Comparison of ENCODE assay signal across 9 mouse cellular contexts in the genomic region with DNA sequence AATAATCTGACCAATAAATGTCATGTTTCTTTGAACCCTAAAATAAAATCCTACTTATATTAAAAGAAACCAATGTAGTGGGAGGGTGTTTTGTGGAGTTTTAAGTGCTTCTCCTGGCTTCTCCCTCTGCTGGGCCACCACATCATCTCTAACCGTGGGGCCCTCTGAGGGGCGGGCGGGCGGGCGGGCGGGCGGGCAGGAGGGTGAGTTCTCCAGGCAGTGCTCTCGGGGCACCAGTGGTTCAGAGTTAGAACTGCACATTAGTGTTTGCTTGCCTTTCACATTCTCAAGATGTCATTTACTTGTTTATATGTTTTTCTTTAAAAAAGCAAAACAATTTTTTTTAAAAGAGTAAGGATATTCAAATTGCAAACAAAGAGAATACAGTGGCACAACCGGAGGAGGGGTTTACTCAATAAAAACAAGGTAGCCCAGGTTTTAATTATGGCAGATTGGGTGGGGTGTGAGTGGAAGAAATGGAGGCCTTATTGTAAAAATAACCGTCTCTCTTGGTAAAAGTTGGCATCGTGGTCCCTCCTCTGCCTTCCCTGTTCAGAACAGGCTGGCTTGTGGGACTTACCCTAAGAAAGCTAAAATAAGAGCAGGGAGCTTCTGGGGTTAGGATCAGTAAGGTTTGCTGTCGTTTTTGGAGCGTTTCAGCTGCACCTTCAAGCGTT.
A peak's percentile ranks its signal among the peaks of the same experiment; 100 is the strongest.
DNase-seq lines count a peak whose midpoint lies in the region; ATAC-seq and TF ChIP-seq lines count a peak whose summit lies in the region.
"Had no signal": no experiment of that assay in that cellular context is flagged by ENCODE, and none has a peak within 500 bp of the region (broad histone marks: within the 10 kb centered on the region; RNA-seq: fewer than 3 reads in every experiment).

No protein-coding gene starts in this region.

- DNase-seq in left cerebral cortex, adult 18-20 months (ENCODE audit: low spot score in 2 of 2), result no peak

- H3K27me3 ChIP-seq in intestine, embryonic 15.5 days (replicated peaks), result no peaks in the 10 kb centered on the region
- H3K27me3 ChIP-seq in intestine, postnatal 0 days (replicated peaks; ENCODE audit: control insufficient read depth, insufficient read depth, low read length), result no peaks in the 10 kb centered on the region
- H3K27me3 ChIP-seq in embryonic facial prominence, embryonic 12.5 days, result no peaks in the 10 kb centered on the region
- no peaks in the 10 kb centered on the region for H3K27me3 ChIP-seq in hindbrain, embryonic 12.5 days
- no peaks in the 10 kb centered on the region for H3K27me3 ChIP-seq in neural tube, embryonic 12.5 days (replicated peaks)
- H3K27me3 ChIP-seq: lung, embryonic 15.5 days had no signal

- no peak overlapping the region for H3K4me3 ChIP-seq in intestine, embryonic 15.5 days (replicated peaks)
- no peak overlapping the region for H3K4me3 ChIP-seq in intestine, postnatal 0 days (ENCODE audit: low read depth, low read length)
- H3K4me3 ChIP-seq in embryonic facial prominence, embryonic 12.5 days, result no peak overlapping the region
- no peak overlapping the region for H3K4me3 ChIP-seq in hindbrain, embryonic 12.5 days
- H3K4me3 ChIP-seq in neural tube, embryonic 12.5 days, result no peak overlapping the region
- H3K4me3 ChIP-seq: lung, embryonic 15.5 days had no signal

- peak; percentile 10; the same call in 1 of the 2 replicates for ATAC-seq in intestine, embryonic 15.5 days
- ATAC-seq in intestine, postnatal 0 days, result no peak
- 0 out of 2 replicates have a peak, but pooled peaks have one; percentile 28 for ATAC-seq in embryonic facial prominence, embryonic 12.5 days (ENCODE audit: insufficient number of reproducible peaks, insufficient read depth, low FRiP score, low TSS enrichment)
- peak; percentile 79 for ATAC-seq in hindbrain, embryonic 12.5 days (ENCODE audit: low FRiP score)
- peak; percentile 80 for ATAC-seq in neural tube, embryonic 12.5 days (ENCODE audit: low FRiP score, low read depth)
- no peak for ATAC-seq in inflammation-experienced regulatory T-cells, adult 6 months
- ATAC-seq in CD4-positive, CD25-positive, alpha-beta regulatory T cell, adult 4 months, result no peak

- no peaks in the 10 kb centered on the region for H3K9me3 ChIP-seq in intestine, embryonic 15.5 days
- no peaks in the 10 kb centered on the region for H3K9me3 ChIP-seq in intestine, postnatal 0 days (ENCODE audit: control insufficient read depth)
- H3K9me3 ChIP-seq in embryonic facial prominence, embryonic 12.5 days, result no peaks in the 10 kb centered on the region
- no peaks in the 10 kb centered on the region for H3K9me3 ChIP-seq in hindbrain, embryonic 12.5 days (replicated peaks)
- H3K9me3 ChIP-seq in neural tube, embryonic 12.5 days, result no peaks in the 10 kb centered on the region
- H3K9me3 ChIP-seq: lung, embryonic 15.5 days had no signal

- no peak overlapping the region for H3K9ac ChIP-seq in intestine, embryonic 15.5 days
- no peak overlapping the region for H3K9ac ChIP-seq in intestine, postnatal 0 days (ENCODE audit: low read depth, low read length)
- H3K9ac ChIP-seq in embryonic facial prominence, embryonic 12.5 days, result no peak overlapping the region
- H3K9ac ChIP-seq in hindbrain, embryonic 12.5 days, result no peak overlapping the region
- no peak overlapping the region for H3K9ac ChIP-seq in neural tube, embryonic 12.5 days
- H3K9ac ChIP-seq: lung, embryonic 15.5 days had no signal

- no peak overlapping the region for H3K27ac ChIP-seq in intestine, embryonic 15.5 days
- no peak overlapping the region for H3K27ac ChIP-seq in intestine, postnatal 0 days (ENCODE audit: low read depth, low read length)
- H3K27ac ChIP-seq in embryonic facial prominence, embryonic 12.5 days, result peak overlapping the region; percentile 60; the same call in 1 of the 2 replicates
- H3K27ac ChIP-seq in hindbrain, embryonic 12.5 days, result peak overlapping the region; percentile 82
- H3K27ac ChIP-seq in neural tube, embryonic 12.5 days, result peak overlapping the region; percentile 39; the same call in 1 of the 2 replicates
- H3K27ac ChIP-seq: lung, embryonic 15.5 days had no signal

- no peak for TF ChIP-seq CTCF in intestine, postnatal 0 days (IDR thresholded peaks at IDR 0.05; ENCODE audit: low read depth)

- H3K4me1 ChIP-seq in intestine, embryonic 15.5 days (replicated peaks), result no peaks in the 10 kb centered on the region
- no peaks in the 10 kb centered on the region for H3K4me1 ChIP-seq in intestine, postnatal 0 days (replicated peaks; ENCODE audit: control insufficient read depth, insufficient read depth, low read length)
- no peaks in the 10 kb centered on the region for H3K4me1 ChIP-seq in embryonic facial prominence, embryonic 12.5 days
- peaks cover 19% of the 10 kb centered on the region for H3K4me1 ChIP-seq in hindbrain, embryonic 12.5 days
- H3K4me1 ChIP-seq in neural tube, embryonic 12.5 days, result peaks cover 15% of the 10 kb centered on the region; the same call in 1 of the 2 replicates

- H3K36me3 ChIP-seq in intestine, embryonic 15.5 days, result 0 out of 2 replicates have a peak, but pooled peaks cover 2% of the 10 kb centered on the region
- H3K36me3 ChIP-seq in intestine, postnatal 0 days (ENCODE audit: control insufficient read depth, insufficient read depth), result no peaks in the 10 kb centered on the region
- H3K36me3 ChIP-seq in embryonic facial prominence, embryonic 12.5 days, result no peaks in the 10 kb centered on the region
- H3K36me3 ChIP-seq in hindbrain, embryonic 12.5 days, result 0 out of 2 replicates have a peak, but pooled peaks cover 4% of the 10 kb centered on the region
- H3K36me3 ChIP-seq in neural tube, embryonic 12.5 days, result no peaks in the 10 kb centered on the region
- H3K36me3 ChIP-seq: lung, embryonic 15.5 days had no signal

- H3K4me2 ChIP-seq in intestine, embryonic 15.5 days (replicated peaks), result no peak overlapping the region
- no peak overlapping the region for H3K4me2 ChIP-seq in intestine, postnatal 0 days (replicated peaks; ENCODE audit: low read depth)
- H3K4me2 ChIP-seq in embryonic facial prominence, embryonic 12.5 days (replicated peaks), result no peak overlapping the region
- no peak overlapping the region for H3K4me2 ChIP-seq in hindbrain, embryonic 12.5 days (replicated peaks)
- no peak overlapping the region for H3K4me2 ChIP-seq in neural tube, embryonic 12.5 days (replicated peaks)
- H3K4me2 ChIP-seq: lung, embryonic 15.5 days had no signal

- WGBS in intestine, embryonic 15.5 days, result 70% methylated on average over 14 of the region's 14 CpGs
- 65% methylated on average over 14 of the region's 14 CpGs for WGBS in intestine, postnatal 0 days
- WGBS in embryonic facial prominence, embryonic 12.5 days, result 69% methylated on average over 14 of the region's 14 CpGs
- WGBS in hindbrain, embryonic 12.5 days, result 30% methylated on average over 14 of the region's 14 CpGs
- WGBS in neural tube, embryonic 12.5 days, result 37% methylated on average over 14 of the region's 14 CpGs

Comparison
In these comparisons a context has a peak if more than half of its experiments do, and no peak if none do; other contexts are left out.
1. ATAC-seq: peak in intestine, embryonic 15.5 days (single experiment), embryonic facial prominence, embryonic 12.5 days (single experiment), hindbrain, embryonic 12.5 days (single experiment) and neural tube, embryonic 12.5 days (single experiment); none in intestine, postnatal 0 days (single experiment), inflammation-experienced regulatory T-cells, adult 6 months (single experiment) and CD4-positive, CD25-positive, alpha-beta regulatory T cell, adult 4 months (single experiment).
2. H3K27ac ChIP-seq: peak in embryonic facial prominence, embryonic 12.5 days (single experiment), hindbrain, embryonic 12.5 days (single experiment) and neural tube, embryonic 12.5 days (single experiment); none in intestine, embryonic 15.5 days (single experiment) and intestine, postnatal 0 days (single experiment).